Mouse (Mus musculus): ENCODE data around the gene Map3k3. TPM values are rescaled to one million over a fixed set of nuclear protein-coding genes. Genes with fewer than 3 reads are reported as not detected.

Gene Map3k3
- polyA plus RNA-seq, 1 experiment from 2014 or later, result 20.6 TPM

DNA sequence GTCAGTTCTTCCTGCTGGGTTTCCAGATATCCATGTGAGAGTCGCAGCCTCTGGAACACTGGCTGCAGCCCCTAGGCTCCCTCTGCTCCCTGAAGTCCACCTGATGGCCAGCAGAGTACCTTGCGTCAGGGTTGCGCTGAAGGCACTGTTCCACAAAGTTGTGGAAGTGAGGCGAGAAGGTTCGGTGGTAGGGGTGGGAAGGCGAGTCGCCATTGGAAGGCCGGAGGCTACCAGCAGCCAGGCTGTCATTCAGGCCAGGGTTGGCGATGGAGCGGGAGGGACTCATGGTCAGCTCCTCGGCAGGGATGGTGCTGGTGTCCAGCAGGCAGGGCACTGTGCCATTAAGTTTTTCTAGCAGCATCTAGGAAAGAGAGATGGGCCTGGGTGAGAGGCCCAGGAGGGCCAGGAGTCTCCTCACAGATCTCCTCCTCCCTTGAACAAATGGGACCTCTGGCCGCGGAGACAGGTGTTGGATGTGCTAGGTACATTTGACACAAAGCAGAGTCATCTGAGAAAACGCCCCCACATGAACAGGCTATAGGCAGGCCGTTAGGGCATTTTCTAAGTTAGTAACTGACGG is 80.3 kb downstream of the Map3k3 start:
- ATAC-seq (replicated peaks; ENCODE audit: low FRiP score), result no peak
- H3K9me3 ChIP-seq (ENCODE audit: control insufficient read depth, low read length), result no peaks in the 10 kb centered on the region
- H3K36me3 ChIP-seq (ENCODE audit: control insufficient read depth, insufficient read depth, low read length), result peaks cover 5% of the 10 kb centered on the region; the same call in 1 of the 2 replicates
- peaks cover 8% of the 10 kb centered on the region for H3K4me1 ChIP-seq (replicated peaks; ENCODE audit: control insufficient read depth, insufficient read depth, low read length)
- WGBS, result 94% methylated on average over 16 of the region's 16 CpGs
- no peak for DNase-seq (ENCODE audit: low spot score)
- H3K4me2 ChIP-seq (ENCODE audit: low read depth, low read length, severe bottlenecking), result no peak overlapping the region
- H3K9ac ChIP-seq (ENCODE audit: low read length), result no peak overlapping the region
- H3K27me3 ChIP-seq (ENCODE audit: control insufficient read depth, insufficient read depth, low read length), result no peaks in the 10 kb centered on the region
- no peak overlapping the region for H3K27ac ChIP-seq (ENCODE audit: low read depth, low read length)
- no peak overlapping the region for H3K4me3 ChIP-seq (ENCODE audit: low read depth, low read length)

DNA sequence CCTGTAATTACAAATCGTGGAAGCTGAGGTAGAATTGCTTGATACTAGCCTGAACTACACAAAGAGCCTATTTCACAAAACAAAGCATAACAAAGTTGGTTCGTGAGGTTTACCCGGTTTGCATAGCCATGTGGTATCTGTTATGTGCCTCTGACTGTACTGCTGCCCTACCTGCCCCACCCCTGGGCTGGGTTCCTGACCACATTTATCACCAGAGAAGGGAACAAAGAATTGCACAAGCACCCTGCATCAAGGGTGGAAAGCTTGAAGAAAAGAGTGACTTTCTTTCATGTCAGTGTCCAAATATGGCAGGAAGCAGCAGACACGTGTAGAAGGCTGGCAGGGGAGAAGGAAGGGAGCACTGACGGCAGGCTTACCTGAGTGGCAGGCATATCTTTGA is 83.0 kb downstream of the Map3k3 start:
- 87% methylated on average over 5 of the region's 5 CpGs for WGBS
- Histone ChIP-seq H3K4me3 (ENCODE audit: low read depth, low read length) (no peak overlapping the region), H3K27ac (ENCODE audit: low read depth, low read length) (no peak overlapping the region), H3K36me3 (ENCODE audit: control insufficient read depth, insufficient read depth, low read length) (peaks cover 5% of the 10 kb centered on the region; the same call in 1 of the 2 replicates), H3K9me3 (ENCODE audit: control insufficient read depth, low read length) (no peaks in the 10 kb centered on the region), H3K9ac (ENCODE audit: low read length) (no peak overlapping the region), H3K4me1 (replicated peaks; ENCODE audit: control insufficient read depth, insufficient read depth, low read length) (no peaks in the 10 kb centered on the region), H3K27me3 (ENCODE audit: control insufficient read depth, insufficient read depth, low read length) (no peaks in the 10 kb centered on the region), H3K4me2 (ENCODE audit: low read depth, low read length, severe bottlenecking) (no peak overlapping the region)
- DNase-seq (ENCODE audit: low spot score), result no peak
- ATAC-seq (replicated peaks; ENCODE audit: low FRiP score), result no peak

DNA sequence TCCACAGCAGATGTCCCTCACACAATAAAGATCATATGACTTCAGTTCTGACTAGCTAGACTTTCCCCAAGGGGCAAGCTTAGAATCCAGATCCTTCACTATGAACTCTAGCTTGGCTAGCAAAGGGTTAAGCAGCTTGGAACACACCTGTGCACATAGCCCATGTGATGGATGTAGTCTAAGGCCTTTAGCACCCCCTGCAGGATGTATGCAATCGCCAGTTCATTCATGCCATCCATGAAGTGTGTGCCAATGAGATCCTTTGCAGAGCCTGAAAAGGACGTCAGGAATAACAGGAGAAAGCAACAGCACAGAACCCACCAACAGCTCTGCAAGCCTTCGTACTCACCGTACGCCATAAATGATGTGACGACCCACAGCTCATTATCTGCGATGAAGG is 86.4 kb downstream of the Map3k3 start:
- Histone ChIP-seq H3K27me3 (ENCODE audit: control insufficient read depth, insufficient read depth, low read length) (no peaks in the 10 kb centered on the region), H3K4me1 (replicated peaks; ENCODE audit: control insufficient read depth, insufficient read depth, low read length) (no peaks in the 10 kb centered on the region), H3K9me3 (ENCODE audit: control insufficient read depth, low read length) (no peaks in the 10 kb centered on the region), H3K36me3 (ENCODE audit: control insufficient read depth, insufficient read depth, low read length) (peaks cover 5% of the 10 kb centered on the region; the same call in 1 of the 2 replicates), H3K4me3 (ENCODE audit: low read depth, low read length) (no peak overlapping the region), H3K9ac (ENCODE audit: low read length) (no peak overlapping the region), H3K4me2 (ENCODE audit: low read depth, low read length, severe bottlenecking) (no peak overlapping the region), H3K27ac (ENCODE audit: low read depth, low read length) (no peak overlapping the region)
- DNase-seq (ENCODE audit: low spot score) (no peak), ATAC-seq (replicated peaks; ENCODE audit: low FRiP score) (no peak)
- 76% methylated on average over 7 of the region's 7 CpGs for WGBS

DNA sequence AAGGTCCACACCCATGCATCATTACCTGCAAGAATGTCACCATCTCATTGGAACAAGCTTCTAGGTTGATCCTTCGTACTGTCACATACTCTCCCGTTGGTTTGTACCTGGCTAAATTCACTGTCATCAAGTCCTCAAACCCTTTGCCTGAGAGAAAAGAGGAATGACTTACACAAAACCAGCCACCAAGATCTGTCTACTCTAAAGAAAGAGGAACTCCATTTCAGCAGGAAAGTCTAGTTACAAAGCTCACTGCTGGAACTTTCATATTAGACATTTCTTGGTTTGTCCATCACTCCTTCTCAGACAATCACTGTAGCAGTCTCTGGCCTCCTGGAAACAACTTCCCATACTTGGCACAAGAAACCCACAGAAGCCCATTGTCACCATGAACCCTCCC is 88.8 kb downstream of the Map3k3 start:
- ATAC-seq (replicated peaks; ENCODE audit: low FRiP score) (no peak), DNase-seq (ENCODE audit: low spot score) (no peak)
- H3K27me3 ChIP-seq (ENCODE audit: control insufficient read depth, insufficient read depth, low read length), result no peaks in the 10 kb centered on the region
- no peak overlapping the region for H3K4me3 ChIP-seq (ENCODE audit: low read depth, low read length)
- H3K4me1 ChIP-seq (replicated peaks; ENCODE audit: control insufficient read depth, insufficient read depth, low read length), result no peaks in the 10 kb centered on the region
- H3K9ac ChIP-seq (ENCODE audit: low read length), result no peak overlapping the region
- no peaks in the 10 kb centered on the region for H3K9me3 ChIP-seq (ENCODE audit: control insufficient read depth, low read length)
- H3K36me3 ChIP-seq (ENCODE audit: control insufficient read depth, insufficient read depth, low read length), result no peaks in the 10 kb centered on the region; the same call in 1 of the 2 replicates
- no peak overlapping the region for H3K4me2 ChIP-seq (ENCODE audit: low read depth, low read length, severe bottlenecking)
- no peak overlapping the region for H3K27ac ChIP-seq (ENCODE audit: low read depth, low read length)
- 89% methylated on average over 2 of the region's 2 CpGs for WGBS

DNA sequence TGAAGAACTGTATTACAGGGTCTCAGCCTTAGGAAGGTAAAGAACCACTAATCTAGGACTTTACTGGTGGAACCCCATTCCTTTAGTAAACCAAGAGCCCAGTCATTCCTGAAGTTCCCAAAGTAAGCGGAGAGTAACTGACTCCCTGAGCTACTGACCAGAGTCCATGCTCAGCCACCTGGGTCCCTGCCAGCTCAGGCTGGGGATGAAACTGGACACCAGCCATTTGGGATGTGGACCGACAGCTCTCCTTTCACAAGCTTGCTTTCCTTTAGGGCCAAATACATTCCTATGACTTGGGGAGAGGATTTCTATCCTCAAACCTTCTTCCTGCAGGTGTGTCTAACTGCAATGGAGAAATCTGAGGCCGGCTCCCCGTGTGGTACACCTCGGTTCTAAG is 90.0 kb downstream of the Map3k3 start:
- Histone ChIP-seq H3K9ac (ENCODE audit: low read length) (no peak overlapping the region), H3K27ac (ENCODE audit: low read depth, low read length) (no peak overlapping the region), H3K36me3 (ENCODE audit: control insufficient read depth, insufficient read depth, low read length) (no peaks in the 10 kb centered on the region), H3K27me3 (ENCODE audit: control insufficient read depth, insufficient read depth, low read length) (no peaks in the 10 kb centered on the region), H3K4me3 (ENCODE audit: low read depth, low read length) (no peak overlapping the region), H3K4me2 (ENCODE audit: low read depth, low read length, severe bottlenecking) (no peak overlapping the region), H3K9me3 (ENCODE audit: control insufficient read depth, low read length) (no peaks in the 10 kb centered on the region), H3K4me1 (replicated peaks; ENCODE audit: control insufficient read depth, insufficient read depth, low read length) (no peaks in the 10 kb centered on the region)
- WGBS, result 83% methylated on average over 5 of the region's 5 CpGs
- no peak for DNase-seq (ENCODE audit: low spot score)
- no peak for ATAC-seq (replicated peaks; ENCODE audit: low FRiP score)

DNA sequence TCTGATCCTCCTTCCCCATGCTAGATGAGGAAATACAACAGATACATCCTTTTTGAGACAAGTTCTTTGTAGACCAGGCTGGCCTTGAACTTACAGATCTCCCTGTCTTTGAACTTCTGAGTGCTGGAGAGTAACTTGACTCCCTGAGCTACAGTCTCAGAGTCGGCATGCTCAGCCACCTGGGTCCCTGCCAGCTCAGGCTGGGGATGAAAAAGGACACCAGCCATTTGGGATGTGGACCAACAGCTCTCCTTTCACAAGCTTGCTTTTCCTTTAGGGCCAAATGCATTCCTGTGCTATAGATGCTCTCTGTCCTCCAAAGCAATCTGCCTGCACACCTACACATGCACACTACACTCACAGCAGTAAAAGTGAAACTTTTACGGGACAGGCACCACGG is 90.7 kb downstream of the Map3k3 start:
- Histone ChIP-seq H3K27me3 (ENCODE audit: control insufficient read depth, insufficient read depth, low read length) (no peaks in the 10 kb centered on the region), H3K4me1 (replicated peaks; ENCODE audit: control insufficient read depth, insufficient read depth, low read length) (no peaks in the 10 kb centered on the region), H3K36me3 (ENCODE audit: control insufficient read depth, insufficient read depth, low read length) (no peaks in the 10 kb centered on the region), H3K4me3 (ENCODE audit: low read depth, low read length) (no peak overlapping the region), H3K9ac (ENCODE audit: low read length) (no peak overlapping the region), H3K4me2 (ENCODE audit: low read depth, low read length, severe bottlenecking) (no peak overlapping the region), H3K27ac (ENCODE audit: low read depth, low read length) (no peak overlapping the region), H3K9me3 (ENCODE audit: control insufficient read depth, low read length) (no peaks in the 10 kb centered on the region)
- WGBS, result 83% methylated on average over 3 of the region's 3 CpGs
- DNase-seq (ENCODE audit: low spot score), result no peak
- no peak for ATAC-seq (replicated peaks; ENCODE audit: low FRiP score)

DNA sequence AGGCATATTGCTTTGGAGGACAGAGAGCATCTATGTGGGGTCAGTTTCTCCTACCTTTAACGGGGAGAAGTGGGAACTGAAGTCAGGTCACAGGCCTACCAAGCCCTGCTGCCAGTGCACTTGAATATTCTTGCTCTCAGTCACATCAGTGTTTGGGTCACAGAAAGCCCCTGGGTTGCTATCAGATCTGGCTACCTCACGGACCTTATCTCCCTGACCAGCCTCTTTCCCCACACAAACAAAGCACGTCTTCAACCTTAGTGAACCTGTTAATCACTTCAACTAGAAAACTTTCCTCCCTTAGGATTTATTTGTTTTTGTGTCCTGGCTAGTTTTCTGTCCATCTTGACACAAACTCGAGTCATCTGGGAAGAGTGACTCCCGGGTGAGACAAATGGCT is 92.0 kb downstream of the Map3k3 start:
- Histone ChIP-seq H3K9ac (ENCODE audit: low read length) (no peak overlapping the region), H3K36me3 (ENCODE audit: control insufficient read depth, insufficient read depth, low read length) (no peaks in the 10 kb centered on the region), H3K4me2 (ENCODE audit: low read depth, low read length, severe bottlenecking) (no peak overlapping the region), H3K27me3 (ENCODE audit: control insufficient read depth, insufficient read depth, low read length) (no peaks in the 10 kb centered on the region), H3K27ac (ENCODE audit: low read depth, low read length) (no peak overlapping the region), H3K4me1 (replicated peaks; ENCODE audit: control insufficient read depth, insufficient read depth, low read length) (no peaks in the 10 kb centered on the region), H3K9me3 (ENCODE audit: control insufficient read depth, low read length) (no peaks in the 10 kb centered on the region), H3K4me3 (ENCODE audit: low read depth, low read length) (no peak overlapping the region)
- 89% methylated on average over 5 of the region's 5 CpGs for WGBS
- ATAC-seq (replicated peaks; ENCODE audit: low FRiP score) (no peak), DNase-seq (ENCODE audit: low spot score) (no peak)

DNA sequence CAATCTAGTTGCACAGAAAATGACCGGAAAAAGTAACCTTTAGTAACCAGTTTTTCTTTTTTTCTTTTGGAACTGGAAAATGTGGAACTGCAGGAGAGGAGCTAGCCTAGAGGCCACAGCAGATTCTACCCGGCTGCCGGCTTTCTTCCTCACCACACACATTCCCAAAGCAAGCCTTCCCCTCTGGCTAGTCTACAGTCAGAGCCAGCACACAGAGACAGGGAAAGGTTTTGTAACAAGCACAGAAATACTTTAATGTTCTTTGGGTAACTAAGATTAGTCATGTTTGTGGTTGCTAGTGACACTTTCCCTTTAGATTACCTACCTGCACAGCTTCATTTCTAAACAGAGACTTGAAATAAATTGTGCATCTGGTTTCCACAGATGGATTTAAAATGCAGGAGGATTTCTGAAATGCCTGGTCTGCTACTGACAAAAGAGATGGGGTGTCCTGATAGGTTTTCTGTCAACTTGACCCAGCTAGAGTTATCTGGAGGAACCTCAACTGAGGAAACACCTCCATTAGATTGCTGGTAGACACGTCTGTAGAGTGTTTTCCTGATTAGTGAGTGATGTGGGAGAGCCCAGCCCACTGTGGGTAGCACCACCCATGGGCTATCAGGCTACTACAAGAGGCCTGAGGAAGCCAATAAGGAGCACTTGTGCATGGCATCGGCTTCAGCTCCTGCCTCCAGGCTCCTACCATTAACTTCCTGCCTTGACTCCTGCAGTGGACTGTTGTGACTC is 93.8 kb downstream of the Map3k3 start:
- H3K27ac ChIP-seq (ENCODE audit: low read depth, low read length), result no peak overlapping the region
- no peak overlapping the region for H3K9ac ChIP-seq (ENCODE audit: low read length)
- H3K36me3 ChIP-seq (ENCODE audit: control insufficient read depth, insufficient read depth, low read length), result no peaks in the 10 kb centered on the region
- DNase-seq (ENCODE audit: low spot score), result no peak
- no peak for ATAC-seq (replicated peaks; ENCODE audit: low FRiP score)
- H3K9me3 ChIP-seq (ENCODE audit: control insufficient read depth, low read length), result no peaks in the 10 kb centered on the region
- H3K4me2 ChIP-seq (ENCODE audit: low read depth, low read length, severe bottlenecking), result no peak overlapping the region
- H3K4me3 ChIP-seq (ENCODE audit: low read depth, low read length), result no peak overlapping the region
- H3K4me1 ChIP-seq (replicated peaks; ENCODE audit: control insufficient read depth, insufficient read depth, low read length), result no peaks in the 10 kb centered on the region
- H3K27me3 ChIP-seq (ENCODE audit: control insufficient read depth, insufficient read depth, low read length), result no peaks in the 10 kb centered on the region
- WGBS, result 84% methylated on average over 5 of the region's 5 CpGs

Data from forebrain, embryonic 11.5 days (tissue).